Mouse (Mus musculus) gastrocnemius, postnatal 4 days (tissue): ENCODE data around the gene Ankrd11. TPM values are rescaled to one million over a fixed set of nuclear protein-coding genes. Genes with fewer than 3 reads are reported as not detected.

Source experiments
- DNase-seq, 2 experiments: peaks; one replicate each; pipeline ENCODE4 v3.0.0; 2021 to 2022; ENCODE audit warnings: low spot score in 2 of 2, mixed read lengths in 2 of 2
- total RNA-seq, 2 experiments: library from RNA; stranded (reverse); gene quantifications; 2 replicates each; pipeline ENCODE4 v1.2.3; 2021

Gene Ankrd11
- total RNA-seq, 2 experiments from 2014 or later, result 81.1 to 92.9 TPM

GRCm38 (mm10) chr8:122899085-122899484 is 143.0 kb downstream of the Ankrd11 start:
- no peak for DNase-seq

GRCm38 (mm10) chr8:122898473-122898872 is 143.6 kb downstream of the Ankrd11 start:
- no peak for DNase-seq

GRCm38 (mm10) chr8:122898018-122898417 is 144.1 kb downstream of the Ankrd11 start:
- DNase-seq, result no peak

GRCm38 (mm10) chr8:122897200-122897599 is 144.9 kb downstream of the Ankrd11 start:
- DNase-seq, result no peak

DNA sequence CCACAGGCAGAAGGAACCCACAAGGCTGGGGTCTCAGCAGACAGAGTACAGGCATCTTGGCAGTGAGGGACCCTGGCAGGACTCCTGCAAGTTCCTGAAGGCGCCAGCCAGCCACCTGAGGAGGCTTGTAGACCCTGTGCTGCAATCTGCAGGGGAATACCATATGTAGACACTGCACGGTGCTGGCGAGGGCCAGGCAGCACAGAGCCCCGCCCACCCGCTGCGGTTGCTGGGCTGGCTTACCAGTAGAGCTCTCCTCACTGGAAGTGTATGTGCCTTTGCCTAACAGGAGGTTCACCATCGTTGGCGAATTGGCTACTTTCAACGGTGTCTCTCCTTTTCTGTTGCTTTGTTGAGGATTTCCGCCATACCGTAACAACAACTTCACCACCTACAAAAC is 145.8 kb downstream of the Ankrd11 start:
- no peak for DNase-seq

DNA sequence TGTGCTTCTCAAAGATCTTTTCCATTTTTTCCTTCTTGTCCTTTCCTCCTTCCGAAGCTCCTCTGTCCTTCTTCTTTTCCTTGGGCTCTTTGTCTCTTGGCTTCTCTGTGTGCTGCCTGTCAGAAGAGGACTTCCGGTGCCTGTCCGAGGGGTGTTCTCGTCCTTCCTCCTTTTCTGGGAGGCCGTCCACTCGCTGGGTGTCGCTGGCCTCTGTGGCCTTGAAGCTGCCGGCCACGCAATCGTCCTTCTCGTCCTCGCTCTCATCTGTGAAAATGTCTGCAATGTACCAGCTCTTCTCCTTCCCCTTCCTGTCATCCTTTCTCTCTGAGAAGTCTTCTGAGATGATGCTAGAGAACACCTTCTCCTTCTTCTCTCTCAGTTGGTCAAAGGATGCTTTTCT is 148.6 kb downstream of the Ankrd11 start:
- DNase-seq, result no peak

DNA sequence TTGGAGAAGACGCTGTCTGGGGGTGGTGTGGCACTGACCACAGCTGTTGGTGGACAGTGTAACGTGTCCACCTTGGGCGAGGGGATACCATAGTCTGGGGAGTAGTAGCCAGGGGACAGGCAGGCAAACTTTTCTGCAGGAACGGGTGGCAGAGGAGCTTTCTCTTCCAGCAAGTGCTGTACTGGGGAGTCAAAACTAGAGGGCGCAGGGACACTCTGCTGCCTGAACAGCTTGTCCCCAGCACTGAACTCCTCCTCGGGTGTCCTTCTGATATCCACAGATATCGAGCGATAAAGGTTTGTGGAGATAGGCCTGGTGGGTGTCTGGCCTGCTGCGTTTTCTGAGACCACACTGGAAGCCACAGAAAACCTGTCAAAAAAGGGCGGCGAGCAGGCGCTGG is 150.6 kb downstream of the Ankrd11 start:
- no peak for DNase-seq

- DNase-seq, result no peak
Observed at GRCm38 (mm10) chr8:122883671-122884070, 158.4 kb downstream of the Ankrd11 start.

DNA sequence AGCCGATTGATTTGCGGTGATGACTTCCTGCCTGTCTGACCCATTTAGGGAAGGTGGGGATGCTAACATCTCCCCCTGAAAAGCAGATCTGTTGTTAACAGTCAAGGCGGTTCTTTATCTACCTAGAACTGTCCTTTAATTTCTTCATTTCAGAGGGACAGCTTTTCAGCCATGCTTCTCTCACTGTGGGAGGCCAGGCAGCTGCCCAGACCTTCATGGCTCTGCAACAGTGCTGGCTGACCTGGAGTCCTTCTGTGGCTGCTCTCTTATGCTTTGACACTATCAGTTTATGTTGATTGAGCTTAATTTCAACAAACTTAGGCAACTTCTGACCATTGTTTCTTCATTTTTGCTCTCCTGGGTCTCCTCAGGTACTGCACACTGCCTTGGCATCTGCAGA is 161.8 kb downstream of the Ankrd11 start:
- DNase-seq, result no peak

GRCm38 (mm10) chr8:122878231-122878630 is 163.8 kb downstream of the Ankrd11 start:
- no peak for DNase-seq

DNA sequence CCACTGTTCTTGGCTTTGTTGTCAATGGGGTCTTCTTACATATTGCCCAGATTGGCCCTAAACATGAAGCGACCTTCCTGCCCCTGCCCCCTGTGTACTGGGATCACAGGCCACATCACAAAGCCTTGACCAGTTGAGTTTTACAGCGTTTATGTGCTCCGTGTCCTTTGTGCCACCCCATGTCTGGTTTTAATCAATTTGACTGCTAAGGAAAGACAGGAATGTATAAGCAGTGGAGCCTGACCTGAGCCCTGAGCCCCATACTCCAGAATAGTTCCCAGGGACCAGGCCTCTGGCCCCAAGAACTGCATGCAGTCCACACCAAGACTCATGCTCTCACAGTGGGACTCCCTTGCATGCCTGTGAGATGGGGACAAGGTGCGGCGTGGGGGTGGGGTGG is 166.9 kb downstream of the Ankrd11 start:
- DNase-seq, result no peak

GRCm38 (mm10) chr8:122873171-122873570 is 168.9 kb downstream of the Ankrd11 start:
- DNase-seq, result no peak

- no peak for DNase-seq
Observed at GRCm38 (mm10) chr8:122871663-122872062, 170.4 kb downstream of the Ankrd11 start.

- DNase-seq, result peak in 1 of 2 experiments; percentile 58
Observed at GRCm38 (mm10) chr8:122870377-122870863, 171.7 kb downstream of the Ankrd11 start.

DNA sequence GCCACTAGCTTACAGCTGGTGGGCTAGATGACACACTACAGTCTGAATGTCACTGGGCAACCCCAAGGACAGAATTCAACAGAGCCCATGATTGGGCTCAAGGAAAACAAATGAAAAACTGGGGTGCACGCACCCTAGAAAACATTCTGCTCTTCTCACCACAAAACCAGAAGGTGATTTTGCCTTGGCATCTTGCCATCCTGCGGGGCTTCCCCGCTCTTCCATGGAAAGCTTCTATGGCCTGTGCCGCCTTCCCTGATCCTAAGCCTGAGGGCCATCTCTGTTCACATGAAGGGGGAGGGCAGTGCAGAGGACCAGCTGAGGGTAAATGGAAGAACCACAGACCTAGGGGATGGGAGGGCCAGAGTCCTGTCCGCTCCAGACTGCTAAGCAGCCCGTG is 174.1 kb downstream of the Ankrd11 start:
- DNase-seq, result no peak

DNA sequence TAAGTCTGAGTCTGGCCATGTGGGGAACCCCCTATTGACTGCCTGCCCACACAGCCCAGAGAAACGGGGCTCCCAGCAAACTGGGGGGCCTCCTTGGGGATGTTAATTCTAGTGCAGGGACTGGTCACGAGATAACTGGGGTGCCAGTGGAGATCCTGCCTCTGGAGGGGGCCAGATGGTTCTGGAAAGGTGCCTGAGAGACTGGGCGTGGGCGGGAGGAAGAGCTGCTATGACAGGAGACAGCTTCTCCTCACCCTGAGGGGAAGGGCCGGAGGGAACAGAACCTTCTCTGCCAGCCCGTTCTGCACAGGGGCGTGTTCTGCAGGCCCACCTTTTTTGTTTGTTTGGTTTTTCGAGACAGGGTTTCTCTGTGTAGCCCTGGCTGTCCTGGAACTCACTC is 175.8 kb downstream of the Ankrd11 start:
- DNase-seq, result no peak

- no peak for DNase-seq
Observed at GRCm38 (mm10) chr8:122865441-122865840, 176.6 kb downstream of the Ankrd11 start.

GRCm38 (mm10) chr8:122864719-122865129 is 177.4 kb downstream of the Ankrd11 start:
- no peak for DNase-seq

DNA sequence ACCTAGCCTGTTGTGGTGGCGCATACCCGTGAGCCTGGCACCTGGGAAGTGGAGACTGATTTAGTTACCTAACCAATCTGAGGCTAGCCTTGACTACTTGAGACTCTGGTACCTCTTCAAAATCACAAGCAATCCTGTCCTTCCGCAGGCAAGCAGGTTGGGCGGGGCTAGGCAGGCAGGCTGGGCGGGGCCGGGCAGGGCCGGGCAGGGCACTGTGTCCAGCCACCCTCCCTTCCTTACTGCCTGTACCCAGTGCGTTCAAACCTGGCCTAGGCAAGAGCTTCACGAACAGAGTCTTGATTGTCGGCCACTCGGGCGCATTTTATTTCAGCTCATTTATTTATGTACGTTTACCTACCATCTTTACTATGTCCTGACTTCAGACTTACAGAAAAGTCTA is 182.2 kb downstream of the Ankrd11 start:
- DNase-seq, result no peak

DNA sequence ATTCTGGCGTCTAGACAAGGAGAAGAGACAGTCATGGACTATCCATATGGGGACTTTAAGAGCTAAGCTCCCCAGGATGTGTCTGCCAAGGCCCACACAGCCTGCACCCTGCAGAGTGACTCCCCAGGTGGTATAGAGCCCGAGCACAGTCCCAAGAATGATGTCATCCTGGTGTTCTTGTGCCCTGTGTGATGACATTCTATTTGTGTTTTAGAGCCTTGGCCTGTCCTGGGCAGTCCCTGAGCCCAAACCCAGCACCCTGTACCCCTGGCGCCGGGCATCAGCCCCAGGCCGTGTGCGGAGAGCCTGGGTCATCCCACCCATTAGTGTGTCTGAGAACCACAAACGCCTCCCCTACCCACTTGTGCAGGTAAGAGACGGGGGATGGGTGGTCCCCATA is 185.8 kb downstream of the Ankrd11 start:
- no peak for DNase-seq

DNA sequence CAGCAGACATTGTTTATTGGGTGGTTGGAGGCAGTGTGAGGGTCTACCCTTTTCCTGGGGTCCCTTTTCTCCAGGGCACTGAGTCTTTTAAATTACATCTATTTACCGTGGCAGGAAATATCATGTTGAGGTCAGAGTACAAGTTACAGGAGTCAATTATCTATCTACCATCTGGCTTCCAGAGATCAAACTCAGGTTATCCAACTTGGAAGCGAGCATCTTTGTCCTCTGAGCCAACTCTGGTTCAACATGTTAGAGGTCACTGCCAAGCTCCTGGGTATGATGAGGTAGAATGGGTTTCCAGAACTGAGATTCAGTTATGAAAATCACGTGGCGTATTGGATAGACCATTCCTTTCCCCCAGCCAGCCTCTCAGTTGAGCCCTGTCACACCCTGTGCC is 187.0 kb downstream of the Ankrd11 start:
- DNase-seq, result no peak

DNA sequence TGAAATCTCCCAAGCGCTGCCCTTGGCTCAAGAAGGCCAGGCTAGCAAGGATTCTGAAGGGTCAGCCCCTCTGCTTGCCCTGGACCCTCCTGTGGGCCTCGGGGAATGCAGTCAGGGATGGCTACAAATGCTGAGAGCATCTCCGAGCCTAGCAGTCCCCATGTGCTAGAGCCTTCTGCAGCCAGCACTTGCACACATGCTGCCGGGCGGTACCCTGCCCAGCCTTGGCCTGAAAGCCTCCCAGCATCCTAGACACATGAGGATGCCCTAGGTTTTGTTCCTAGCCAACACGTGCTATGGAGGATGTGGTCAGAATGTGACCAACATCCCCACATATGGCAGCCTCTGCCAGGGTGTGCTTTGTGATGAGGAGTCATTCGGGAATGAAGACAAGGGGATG is 187.7 kb downstream of the Ankrd11 start:
- no peak for DNase-seq

- DNase-seq, result peak in 1 of 2 experiments; percentile 57
Observed at GRCm38 (mm10) chr8:122853340-122853771, 188.7 kb downstream of the Ankrd11 start.

DNA sequence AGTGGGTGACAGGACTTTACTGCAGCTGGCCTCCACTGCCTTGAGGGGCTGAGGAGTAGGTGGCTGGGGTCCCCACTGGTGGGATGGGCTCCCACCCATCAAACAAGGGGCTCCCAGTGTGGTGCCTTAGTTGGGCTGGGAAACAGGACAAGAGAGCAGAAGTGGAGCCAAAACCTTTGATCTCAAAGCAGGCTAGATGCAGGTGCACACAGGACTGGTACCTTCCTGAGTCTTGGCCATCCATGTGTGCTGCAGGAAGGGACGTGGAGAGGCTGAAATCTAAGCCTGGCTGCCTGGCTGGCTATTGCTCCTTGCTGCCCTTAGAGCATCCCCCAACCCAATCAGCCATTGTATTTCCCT is 189.6 kb downstream of the Ankrd11 start:
- DNase-seq, result no peak
